Mouse (Mus musculus) heart, postnatal 25 days (tissue): ENCODE data around the gene Kpna2. TPM values are rescaled to one million over a fixed set of nuclear protein-coding genes. Genes with fewer than 3 reads are reported as not detected.
A peak's percentile ranks its signal among the peaks of the same experiment; 100 is the strongest.
"Not testable (repeated sequence)": the region's sequence is repeated elsewhere in the genome, so short reads cannot be mapped to it uniquely, and the experiment has no call there.

Experiments
- DNase-seq: peaks from one replicate; pipeline ENCODE4 v3.0.0; 2022; ENCODE audit warnings: low spot score
- intact Hi-C: fragments of 180-260 bp; cut with DNase I; formaldehyde crosslinking; loops from one replicate; pipeline ENCODE4 v1.15.1; 2025
- total RNA-seq, 2 experiments: library from RNA; stranded (reverse); gene quantifications; 2 replicates each; pipeline ENCODE4 v1.2.3; 2021

Kpna2 gene
- total RNA-seq, 2 experiments from 2014 or later = 69.0 to 75.5 TPM

DNA sequence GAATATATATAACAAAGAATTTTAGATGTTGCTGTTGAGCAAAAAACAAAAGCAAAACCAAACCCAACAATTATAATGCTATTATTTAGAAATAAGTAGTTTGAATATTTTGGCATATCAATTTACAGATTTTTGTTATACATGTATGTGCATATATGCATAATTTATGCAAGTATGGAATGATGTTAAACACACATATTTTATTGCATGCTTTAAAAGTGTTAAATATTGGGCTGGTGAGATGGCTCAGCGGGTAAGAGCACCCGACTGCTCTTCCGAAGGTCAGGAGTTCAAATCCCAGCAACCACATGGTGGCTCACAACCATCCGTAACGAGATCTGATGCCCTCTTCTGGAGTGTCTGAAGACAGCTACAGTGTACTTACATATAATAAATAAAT is 20.4 kb upstream of the Kpna2 start:
- intact Hi-C loops, DNase-seq: not testable (repeated sequence)

DNA sequence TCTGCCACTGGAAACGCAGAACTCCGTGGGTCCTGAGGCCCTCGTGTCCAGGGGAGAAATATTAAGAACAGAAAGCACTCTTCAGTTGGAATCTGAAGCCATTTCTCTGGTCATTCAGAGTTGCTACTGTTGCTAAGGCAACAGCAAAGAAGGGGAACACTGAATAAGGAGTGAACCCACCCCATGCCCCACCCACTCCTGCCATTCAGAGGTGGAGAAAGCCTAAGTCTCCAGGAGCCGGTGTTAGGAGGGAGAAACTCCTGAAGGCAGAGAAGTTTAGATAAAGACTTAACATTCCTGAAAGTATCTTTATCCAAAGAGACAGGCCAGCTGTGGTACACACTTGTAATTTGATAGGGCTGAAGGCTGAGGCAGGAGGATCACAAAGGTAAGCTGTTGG is 20.0 kb upstream of the Kpna2 start:
- intact Hi-C loops = no loop called here
- DNase-seq = no peak

DNA sequence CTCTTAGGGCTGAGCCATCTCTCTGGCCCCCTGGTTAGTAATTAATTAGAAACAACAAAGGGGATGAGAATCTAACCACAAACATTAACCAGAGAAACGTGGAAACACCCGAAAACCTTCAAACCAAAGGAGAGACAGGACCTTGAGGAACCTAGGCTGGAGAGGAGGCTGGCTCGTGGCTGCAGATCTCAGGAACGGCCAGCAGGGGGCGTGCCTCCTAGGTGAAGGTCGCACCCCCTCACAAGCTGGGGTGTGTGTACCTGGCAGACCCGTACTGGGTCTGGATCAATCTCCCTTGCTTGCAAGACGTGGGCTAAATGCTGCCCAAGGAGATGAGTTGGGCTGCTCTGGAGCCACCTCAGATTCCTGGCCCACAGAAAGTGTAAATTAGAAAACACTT is 19.3 kb upstream of the Kpna2 start:
- DNase-seq = no peak
- intact Hi-C loops = no loop called here

DNA sequence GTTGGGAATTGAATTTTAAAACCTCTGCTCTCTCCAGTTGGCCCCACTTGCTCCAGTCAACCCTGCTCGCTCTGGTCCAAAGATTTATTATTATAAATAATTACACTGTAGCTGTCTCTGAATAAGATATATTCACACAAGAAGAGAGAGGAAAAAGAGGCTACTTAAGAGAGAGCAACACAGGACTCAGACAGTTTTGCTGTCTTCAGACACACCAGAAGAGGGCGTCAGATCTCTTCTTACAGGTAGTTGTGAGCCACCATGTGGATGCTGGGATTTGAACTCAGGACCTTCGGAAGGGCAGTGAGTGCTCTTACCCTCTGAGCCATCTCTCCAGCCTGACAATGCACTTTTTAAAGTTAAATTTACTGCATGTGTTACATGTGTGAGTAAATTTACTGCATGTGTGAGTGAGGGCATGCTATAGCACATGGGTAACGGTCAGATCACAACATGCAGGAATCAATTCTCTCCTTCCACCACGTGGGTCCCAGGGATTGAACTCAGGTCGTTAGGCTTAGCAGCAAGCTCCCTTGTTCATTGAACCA is 18.1 kb upstream of the Kpna2 start:
- intact Hi-C loops = no loop called here
- no peak for DNase-seq

DNA sequence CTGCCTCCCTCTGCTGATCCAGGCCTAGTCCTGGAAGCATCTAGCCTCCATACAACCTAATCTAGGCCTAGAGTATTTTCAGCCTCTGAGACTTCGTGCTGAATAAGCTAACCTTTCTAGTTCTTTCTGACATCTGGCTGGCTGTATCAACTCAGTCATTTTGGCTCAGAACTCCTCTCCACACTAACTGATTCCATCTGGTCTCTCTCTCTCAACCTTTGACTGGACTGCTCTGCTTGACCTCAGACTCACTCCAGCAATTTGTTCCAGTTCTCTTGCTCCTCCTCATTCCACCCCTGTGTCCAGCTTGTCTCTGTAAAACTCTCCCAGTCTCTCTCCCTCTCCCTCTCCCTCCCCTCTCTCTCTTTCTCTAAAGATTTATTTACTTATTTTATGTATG is 17.6 kb upstream of the Kpna2 start:
- no peak for DNase-seq
- intact Hi-C loops = no loop called here

DNA sequence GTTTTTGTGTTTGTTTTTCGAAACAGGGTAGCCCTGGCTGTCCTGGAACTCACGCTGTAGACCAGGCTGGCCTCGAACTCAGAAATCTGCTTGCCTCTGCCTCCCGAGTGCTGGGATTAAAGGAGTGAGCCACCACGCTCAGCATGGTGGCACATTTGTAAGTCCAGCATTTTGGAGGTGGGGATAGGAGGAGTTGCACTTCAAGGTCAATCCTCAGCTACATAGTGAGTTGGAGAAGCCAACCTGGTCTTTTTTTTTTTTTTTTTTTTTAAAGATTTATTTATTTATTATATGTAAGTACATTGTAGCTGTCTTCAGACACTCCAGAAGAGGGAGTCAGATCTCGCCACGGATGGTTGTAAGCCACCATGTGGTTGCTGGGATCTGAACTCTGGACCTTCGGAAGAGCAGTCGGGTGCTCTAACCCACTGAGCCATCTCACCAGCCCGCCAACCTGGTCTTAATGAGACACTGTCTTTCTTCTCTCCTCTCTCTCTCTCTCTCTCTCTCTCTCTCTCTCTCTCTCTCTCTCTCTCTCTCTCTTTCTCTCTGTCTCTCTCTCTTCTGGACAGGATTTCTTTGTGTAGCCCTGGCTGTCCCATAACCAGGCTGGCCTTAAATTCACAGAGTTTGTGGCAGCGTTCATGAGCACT is 16.3 kb upstream of the Kpna2 start:
- intact Hi-C loops = not testable (repeated sequence)

DNA sequence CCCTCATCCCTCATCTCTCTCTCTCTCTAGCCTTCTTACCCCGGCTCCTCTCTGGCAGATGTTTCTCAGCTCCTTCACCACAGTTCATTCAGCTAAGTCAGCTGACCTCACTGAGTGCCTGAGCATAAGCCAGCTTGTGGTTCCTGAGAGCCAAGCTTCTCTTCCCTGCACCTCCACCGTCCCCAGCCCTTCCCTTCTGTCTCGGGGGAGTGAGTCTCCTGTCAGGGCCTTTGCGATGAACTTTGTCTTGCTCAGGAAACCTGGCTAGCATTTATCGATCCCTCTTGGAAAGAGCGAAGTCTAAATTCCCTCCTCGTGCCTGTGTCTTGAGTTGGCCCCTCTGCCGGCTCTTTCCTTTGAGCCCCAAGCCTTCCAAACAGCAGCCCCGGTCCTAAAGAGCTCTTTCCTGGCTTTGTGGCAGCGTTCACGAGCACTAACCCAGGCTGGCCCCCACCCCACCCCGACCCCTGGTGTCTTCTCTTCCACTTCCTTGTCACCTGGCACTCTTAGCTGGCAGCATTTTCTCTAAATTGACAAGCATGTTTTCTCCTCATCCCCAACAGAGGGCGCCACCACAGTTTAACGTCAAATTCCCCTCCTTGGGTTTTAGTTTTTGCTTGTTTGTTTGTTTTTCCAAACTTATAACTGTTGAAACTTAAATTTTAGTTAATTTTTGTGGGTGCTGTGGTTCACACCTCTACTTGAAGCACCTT is 15.4 kb upstream of the Kpna2 start:
- intact Hi-C loops = no loop called here
- no peak for DNase-seq

More for the DNA sequence above, 16.3 kb upstream of the Kpna2 start:
- not testable (repeated sequence) for DNase-seq

DNA sequence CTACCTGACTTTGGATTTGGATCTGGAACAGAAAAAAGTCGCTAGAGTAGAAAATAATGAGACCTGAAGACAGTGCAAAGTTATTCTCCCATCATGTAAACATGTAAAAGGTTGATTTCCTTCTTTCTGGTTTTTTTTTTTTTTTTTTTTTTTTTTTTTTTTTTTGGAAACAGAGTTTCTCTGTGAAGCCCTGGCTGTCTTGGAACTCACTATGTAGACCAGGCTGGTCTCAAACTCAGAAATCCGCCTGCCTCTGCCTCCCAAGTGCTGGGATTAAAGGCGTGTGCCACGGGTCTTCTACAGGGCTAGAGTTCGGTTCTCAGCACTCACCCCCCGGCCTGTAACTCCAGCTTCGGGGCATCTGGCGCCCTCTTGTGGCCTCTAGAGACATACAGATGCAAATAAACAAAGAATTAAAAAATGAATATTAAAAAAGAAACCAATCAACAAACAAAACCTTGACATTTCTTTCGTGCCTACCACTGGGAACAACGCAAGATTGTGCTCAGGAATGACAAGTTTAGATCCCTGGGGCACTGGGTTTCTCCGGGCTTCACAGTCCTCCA is 14.8 kb upstream of the Kpna2 start:
- no peak for DNase-seq
- intact Hi-C loops = no loop called here

DNA sequence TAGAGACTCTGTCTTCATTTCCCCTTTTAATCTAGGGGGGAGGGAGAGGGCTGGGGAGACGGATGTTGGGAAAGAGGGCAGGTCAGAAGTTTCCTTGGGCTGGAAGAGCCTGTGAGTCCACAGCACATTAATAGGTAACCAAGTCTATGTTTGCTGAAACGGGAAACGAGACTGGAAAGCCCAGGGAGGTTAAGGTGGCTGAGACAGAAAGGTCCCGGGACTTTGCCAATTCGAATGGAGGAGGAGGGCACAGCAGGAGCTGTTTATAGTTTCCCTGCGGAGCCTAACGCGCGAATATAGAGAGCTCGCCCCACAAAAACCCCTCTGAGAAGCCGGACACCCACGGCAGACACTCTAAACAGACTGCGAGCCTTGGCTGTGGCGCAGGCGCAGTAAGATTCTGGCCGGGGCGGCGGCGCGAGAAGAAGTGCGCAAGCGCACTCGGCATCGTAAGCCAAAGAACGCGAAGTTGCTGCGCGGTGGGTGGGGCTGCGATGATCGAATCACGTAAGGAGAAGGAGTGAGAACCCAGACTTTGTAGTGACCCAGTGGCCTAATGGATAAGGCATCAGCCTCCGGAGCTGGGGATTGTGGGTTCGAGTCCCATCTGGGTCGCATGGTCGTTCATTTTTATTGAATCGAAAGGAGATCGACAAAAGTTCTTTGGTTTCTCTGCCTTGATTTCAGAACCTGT is 13.1 kb upstream of the Kpna2 start:
- intact Hi-C loops = no loop called here
- peak; percentile 97 for DNase-seq

DNA sequence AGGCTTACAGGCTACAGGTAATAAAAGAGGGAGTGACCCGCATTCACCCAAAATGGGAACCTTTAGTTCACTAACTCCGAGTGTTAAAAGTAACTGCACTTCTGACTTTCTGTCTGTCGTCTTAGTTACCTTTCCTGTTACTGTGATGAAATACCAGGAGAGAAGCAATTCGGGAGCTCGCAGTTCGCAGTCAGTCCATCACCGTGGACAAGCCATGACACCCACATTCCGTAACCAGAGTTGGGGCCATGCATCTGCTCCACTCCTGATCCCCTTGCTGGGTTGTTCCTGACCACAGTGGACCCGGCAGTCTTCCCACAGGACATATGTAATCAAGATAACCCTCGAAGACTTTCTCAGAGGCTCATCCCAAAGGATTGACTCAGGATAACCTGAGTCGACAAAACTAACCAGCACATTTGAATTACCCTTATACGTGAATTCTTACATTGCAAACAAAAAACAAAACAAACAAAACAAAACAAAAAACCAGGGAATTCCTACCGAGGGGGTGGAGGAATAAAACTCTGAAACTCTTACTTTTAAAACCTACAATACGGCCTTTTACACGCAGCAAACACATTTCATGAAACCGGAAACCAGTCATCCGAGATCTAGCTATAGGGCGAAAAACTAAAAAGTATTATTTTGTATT is 12.5 kb upstream of the Kpna2 start:
- intact Hi-C loops = no loop called here
- no peak for DNase-seq

DNA sequence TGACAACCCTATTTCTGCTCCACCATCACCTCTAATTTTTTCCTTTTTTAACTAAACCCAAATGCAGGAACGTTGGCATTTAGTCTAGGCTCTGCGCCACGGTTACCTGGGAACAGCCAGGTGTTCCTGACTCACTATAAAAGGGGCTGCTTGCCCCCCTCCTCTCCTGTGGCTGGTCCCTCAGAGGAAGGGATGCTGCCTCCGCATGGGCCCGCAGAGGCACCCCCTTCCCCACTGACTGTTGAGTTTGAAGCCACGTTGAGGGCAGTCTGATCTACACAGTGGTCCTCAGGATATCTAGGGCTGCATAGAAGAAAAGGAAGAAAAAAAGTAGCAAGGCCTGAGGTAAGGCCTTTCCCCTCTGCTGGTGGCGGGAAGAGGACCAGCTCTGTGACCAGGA is 11.8 kb upstream of the Kpna2 start:
- intact Hi-C loops = no loop called here

DNA sequence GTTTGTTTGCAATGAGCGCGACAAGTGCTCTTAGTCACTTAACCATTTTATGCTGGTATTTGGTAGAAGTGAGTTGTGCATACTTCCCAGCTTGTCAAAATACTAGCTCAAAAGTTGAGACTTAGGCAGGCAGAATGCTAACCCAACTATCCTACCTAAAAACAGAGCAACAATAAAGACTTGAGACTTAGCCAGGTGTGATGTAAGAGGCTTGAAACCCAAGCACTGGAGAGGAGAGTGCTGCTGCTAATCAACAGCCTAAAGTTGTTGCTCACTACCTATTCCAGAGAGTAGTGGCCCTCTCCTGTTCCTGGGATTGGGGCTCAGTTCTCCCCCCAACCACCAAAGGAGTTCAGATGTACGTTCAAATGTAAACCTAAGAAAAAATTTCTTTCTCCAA is 11.1 kb upstream of the Kpna2 start:
- intact Hi-C loops = no loop called here
- DNase-seq = no peak

More for the DNA sequence above, 11.8 kb upstream of the Kpna2 start:
- DNase-seq = no peak

DNA sequence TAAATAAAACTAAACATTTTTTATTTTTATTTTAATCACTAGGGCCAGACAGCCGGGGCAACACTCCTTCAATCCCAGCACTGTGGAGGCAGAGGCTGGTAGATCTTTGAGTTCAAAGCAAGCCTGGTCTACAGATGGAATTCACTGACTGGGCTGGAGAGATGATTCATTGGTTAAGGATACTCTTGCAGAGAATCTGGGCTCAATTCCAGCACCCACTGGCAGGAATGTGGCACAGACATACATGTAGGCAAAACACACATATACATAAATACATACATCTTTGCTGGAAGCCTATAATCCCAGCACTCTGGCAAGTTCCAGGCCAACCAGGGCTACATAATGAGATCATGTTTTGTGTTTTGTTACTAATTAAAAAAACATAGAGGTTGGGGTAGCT is 6.2 kb upstream of the Kpna2 start:
- DNase-seq = no peak
- intact Hi-C loops = no loop called here

DNA sequence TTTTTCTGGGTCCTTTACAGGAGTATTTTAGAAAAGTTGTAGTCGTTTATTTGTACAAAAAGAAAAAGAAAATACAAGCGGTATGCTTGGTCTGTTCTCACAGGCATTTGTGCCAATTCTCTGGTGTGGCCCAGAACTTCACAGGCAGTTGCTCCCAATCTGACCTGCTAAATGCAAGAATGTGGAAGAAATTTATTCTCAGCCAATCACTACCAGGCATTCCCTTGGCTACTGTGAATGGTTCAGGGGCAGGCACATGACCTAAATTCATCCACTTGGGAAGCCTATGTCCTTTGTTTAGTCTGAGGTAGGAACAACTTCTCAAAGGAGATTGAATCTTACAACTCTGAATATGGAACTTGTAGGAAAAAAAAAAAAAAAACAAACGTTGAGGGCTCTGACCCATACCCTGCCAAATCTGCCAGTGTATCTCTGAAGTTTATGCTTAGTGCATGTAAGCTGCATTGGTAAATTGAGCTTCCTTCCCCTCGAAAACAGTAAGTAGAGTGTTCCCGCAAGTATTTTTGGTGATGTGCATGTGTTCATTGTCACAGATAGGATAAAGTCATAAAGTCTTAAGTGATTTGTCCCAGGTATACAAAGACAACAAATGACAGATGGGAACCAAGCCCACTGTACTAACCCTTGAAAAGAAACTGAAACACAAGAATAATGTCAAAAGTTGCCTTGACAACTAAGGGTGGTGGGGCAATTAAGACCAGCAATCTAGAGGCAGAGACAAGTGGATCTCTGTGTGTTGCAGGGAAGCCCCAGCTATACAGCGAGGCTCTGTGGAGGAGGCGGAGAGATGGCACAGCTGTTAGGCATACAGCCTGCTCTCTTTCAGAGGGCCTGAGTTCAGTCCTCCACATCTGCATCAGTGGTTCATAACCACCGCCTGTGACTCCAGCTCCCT is 2.7 kb upstream of the Kpna2 start:
- intact Hi-C loops = no loop called here
- DNase-seq = no peak

DNA sequence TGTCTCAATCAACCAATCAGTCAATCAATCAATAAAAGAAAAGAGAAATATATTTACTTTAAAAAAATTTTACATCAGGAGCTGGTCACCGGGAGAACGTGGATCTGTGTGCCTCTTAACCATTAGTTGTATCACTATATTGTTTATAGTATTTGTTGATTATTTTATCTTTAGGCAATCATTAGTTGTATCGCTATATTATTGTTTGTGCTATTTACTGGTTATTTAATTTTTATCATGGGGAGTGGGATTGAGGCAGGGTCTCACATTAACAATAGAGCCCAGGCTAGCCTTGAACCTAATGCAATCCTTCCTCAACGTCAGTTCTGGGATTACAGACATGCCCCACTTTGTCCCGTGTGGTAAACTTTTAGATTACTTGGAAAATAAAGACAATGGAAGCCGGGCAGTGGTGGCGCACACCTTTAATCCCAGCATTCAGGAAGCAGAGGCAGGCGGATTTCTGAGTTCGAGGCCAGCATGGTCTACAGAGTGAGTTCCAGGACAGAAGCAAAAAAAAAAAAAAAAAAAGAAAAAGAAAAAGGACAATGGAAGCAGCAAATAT is 690 bp upstream of the Kpna2 start:
- no peak for DNase-seq
- intact Hi-C loops = no loop called here

DNA sequence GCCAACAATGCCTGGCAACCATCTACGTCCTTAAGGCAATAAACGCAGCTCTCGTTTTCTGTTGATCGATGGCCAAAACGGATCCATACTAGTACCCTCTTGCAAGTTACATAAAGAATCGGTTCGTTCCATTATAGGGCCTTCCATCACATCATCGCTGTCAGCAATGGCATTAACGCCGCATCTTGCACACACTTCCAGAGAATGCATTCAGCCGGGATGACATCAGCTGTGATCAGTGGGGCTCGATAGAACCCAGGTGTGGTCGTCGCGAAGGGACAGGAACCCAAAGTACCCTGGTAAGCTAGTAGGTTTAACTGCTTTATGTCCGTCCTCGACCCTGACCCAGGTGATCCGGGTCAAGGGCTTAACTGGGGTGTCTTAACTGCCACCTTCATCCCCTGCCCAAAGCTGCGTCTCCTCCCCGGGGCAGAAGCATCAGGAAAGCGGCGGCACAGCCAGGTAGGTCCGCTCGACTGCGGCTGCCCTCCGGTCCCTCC is 640 bp downstream of the Kpna2 start:
- intact Hi-C loops = no loop called here
- DNase-seq = no peak

DNA sequence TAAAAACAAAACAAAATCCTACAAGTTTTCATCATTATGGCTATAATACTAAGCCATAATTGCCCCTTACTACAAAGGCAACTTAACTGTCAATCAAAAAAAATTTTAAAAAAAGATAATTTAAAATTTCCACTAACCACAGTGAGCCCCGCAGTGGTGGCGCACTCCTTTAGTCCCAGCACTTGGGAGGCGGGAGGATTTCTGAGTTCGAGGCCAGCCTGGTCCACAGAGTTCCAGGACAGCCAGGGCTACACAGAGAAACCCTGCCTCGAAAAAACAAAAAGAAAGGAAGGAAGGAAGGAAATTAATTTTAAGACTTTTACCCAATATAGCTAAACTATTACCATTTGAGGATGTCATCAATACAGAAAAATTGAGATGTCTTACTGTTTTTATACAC is 1.4 kb downstream of the Kpna2 start:
- no peak for DNase-seq
- intact Hi-C loops = no loop called here

DNA sequence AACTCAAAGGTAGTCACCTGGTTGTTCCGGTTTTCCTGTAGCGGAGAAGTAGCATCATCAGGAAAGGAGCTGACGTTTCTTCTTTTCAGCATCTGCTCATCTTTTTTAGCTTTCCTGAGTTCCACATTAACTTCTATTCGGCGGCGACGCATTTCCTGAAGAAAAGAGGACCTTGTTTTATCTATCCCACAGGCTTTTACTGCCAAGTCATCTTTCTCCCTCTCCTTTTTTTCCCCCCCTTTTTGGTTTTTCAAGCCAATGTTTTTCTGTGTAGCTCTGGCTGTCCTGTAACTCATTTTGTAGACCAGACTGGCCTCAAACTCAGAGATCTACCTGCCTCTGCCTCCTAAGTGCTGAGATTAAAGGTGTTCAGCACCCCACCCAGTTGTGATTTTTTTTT is 2.8 kb downstream of the Kpna2 start:
- intact Hi-C loops = not testable (repeated sequence)

More for the DNA sequence above, 2.8 kb downstream of the Kpna2 start:
- not testable (repeated sequence) for DNase-seq
